Mouse (Mus musculus): ENCODE measurements around the gene Atg10.
A peak's percentile ranks its signal among the peaks of the same experiment; 100 is the strongest.

GRCm38 (mm10) chr13:90970259-90971017, 253.3 kb downstream of the Atg10 start:
- TF ChIP-seq CTCF (IDR thresholded peaks at IDR 0.05; ENCODE audit: low read depth) (no peak), EP300 (IDR thresholded peaks at IDR 0.05; ENCODE audit: low read depth) (peak; percentile 41)
